Mouse (Mus musculus) cerebellum, postnatal 10 days (tissue): ENCODE measurements around the gene Pum1.
"Not testable (repeated sequence)": the region's sequence is repeated elsewhere in the genome, so short reads cannot be mapped to it uniquely, and the experiment has no call there.

Source experiments
- DNase-seq, 2 experiments: peaks; one replicate each; pipeline ENCODE4 v3.0.0; 2021; ENCODE audit warnings: mixed read lengths in 2 of 2

Pum1 gene

GRCm38 (mm10) chr4:130668991-130669390 is 5.9 kb downstream of the Pum1 start:
- no peak for DNase-seq

DNA sequence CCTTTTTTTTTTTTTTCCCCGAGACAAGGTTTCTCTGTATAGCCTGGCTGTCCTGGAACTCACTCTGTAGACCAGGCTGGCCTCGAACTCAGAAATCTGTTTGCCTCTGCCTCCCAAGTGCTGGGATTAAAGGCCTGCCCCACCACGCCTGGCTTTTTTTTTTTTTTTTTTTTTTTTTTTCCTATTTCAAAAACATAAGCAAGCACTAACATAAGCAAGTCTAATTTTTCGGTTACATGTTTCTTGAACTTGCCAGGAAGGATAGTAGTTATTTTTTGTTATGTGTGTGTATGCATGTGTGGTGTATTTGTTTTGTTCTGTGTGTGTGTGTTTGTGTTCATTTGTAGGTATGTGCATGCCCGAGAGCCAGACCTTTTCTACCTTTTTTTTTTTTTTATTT is 6.9 kb downstream of the Pum1 start:
- DNase-seq: not testable (repeated sequence)

DNA sequence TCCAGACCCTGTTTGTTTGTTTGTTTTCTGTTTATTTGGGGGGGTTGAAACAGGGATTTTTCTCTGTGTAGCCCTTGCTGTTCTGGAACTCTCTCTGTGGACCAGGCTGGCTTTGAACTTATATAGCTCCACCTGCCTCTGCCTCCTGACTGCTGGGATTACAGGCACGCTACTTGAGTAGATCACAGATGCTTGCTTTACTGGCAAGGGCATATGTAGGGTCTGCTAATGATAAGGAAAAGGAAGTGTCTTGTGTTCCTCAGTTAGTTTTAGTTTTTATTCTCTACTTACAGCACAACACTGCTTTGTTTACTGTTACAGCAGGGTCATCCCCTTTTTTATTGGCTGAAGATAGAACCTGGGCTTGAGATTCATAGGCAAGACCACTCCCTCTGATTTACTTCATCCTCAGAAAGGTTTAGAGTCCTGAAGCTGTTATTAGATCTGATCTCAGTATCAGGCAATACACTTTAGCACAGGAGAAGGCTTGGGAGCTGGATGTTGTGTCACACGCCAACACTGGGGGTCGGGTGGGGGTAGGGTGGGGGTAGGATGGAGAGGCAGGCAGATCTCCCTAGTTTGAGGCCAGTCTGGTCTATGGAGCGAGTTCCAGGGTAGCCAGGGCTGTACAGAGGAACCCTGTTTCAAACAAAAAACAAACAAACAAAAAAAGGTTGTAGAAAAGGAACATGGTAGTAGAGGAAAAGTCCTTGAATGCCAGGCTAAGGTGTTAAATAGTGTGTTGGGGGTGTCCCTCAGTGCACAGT is 8.1 kb downstream of the Pum1 start:
- no peak for DNase-seq

- DNase-seq: no peak
These were observed 9.0 kb downstream of the Pum1 start for GRCm38 (mm10) chr4:130672161-130672560.

- no peak for DNase-seq
These were observed 13.6 kb downstream of the Pum1 start for GRCm38 (mm10) chr4:130676746-130677145.

DNA sequence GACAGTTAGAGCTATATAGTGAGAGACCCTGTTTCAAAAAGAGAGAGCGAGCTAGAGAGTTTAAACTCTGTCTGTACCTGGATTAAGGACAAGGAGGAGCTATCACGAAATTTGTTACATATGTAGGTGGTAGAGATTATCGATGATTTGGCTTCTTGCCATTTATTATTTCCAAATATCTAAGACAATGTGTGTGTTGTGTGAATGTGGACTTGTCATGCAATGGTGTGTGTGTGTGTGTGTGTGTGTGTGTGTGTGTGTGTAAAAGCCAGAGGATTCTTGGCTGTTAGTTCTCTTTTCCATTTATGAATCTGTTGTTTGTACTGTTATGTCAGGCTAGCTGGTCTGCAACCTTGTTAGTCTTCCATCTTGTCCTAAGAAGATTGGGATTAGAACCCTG is 15.0 kb downstream of the Pum1 start:
- no peak for DNase-seq

DNA sequence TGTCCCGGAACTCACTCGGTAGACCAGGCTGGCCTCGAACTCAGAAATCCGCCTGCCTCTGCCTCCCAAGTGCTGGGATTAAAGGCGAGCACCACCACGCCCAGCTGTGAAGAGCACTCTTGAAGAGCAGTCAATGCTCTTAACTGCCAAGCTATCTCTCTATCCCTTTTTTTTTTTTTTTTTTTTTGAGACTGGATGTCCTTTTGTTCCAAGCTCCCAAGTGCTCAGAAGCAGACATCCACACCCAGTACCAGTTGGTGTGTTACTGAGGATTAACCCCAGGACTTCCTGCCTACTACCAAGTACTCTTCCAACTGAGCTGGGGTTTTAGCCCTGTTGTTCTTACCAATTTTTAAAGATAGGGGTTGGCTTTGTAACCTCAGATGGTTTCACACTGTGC is 17.6 kb downstream of the Pum1 start:
- DNase-seq: no peak

DNA sequence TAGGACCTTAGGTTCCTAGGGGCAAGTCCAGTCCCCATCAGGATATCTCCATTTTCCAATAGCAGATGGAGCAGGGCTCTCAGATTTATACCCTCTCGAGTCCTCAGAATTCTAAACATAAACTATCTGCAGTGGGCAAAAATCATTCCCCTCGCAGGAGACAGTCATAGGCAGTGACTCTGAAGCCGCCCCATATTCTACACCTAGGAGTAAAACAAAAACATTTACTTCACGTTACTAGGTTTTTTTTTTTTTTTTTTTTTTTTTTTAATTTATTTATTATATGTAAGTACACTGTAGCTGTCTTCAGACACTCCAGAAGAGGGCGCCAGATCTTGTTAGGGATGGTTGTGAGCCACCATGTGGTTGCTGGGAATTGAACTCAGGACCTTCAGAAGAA is 19.9 kb downstream of the Pum1 start:
- not testable (repeated sequence) for DNase-seq

DNA sequence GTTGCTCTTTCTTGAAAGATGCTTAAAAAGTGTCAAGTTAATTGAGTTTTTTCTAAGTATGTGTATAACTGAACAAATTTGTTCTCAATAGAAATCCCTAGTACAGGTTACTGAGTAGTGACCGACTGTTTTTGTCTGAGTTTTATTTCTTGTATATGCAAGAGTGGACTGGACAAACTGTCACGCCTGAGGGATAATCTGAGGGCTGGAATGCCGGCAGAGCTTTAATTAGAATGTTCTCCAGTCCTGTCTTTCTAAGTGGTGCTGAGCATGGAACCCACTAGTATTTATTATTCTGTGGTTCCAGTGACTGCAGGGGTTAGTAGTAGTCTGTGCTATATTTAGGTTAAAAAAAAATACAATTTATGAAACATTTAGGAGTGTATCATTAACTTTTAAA is 30.8 kb downstream of the Pum1 start:
- no peak for DNase-seq

DNA sequence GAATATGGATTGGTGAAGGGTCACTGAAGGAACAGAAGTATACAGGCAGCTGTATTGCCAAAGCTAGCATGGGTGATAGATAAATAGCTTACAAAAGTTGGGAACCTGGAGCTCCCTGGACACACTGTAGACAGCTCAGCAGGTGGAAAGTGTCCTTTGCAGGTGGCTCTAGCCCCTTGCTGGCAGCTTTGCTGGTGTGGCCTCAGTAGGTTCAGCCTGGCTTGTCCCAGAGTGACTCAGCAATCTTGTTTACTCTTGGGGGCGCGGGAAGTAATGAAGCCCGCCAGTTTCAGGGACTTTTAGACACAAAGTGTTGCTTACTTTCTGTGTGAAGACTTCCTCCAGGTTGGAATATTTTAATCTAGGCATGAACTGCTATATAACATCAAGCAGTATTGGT is 31.9 kb downstream of the Pum1 start:
- no peak for DNase-seq

DNA sequence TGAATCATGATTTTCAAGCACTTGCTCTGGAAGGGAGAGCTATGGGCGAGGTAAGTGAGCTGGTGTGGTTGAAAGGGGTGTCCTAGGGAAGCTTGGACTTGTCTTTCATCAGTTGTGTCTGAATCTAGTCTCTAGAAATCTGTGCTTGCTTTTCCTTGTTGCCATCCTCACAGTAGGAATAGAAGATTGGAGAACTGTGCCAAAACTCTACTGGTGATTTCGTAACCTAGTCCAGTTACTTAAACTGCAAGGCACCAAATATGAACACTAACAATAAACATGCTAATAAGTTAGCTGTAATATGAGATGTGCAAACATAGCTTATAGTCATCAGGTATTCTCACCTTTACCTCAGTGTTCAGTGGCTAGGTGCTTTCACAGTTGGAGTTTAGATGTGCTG is 37.9 kb downstream of the Pum1 start:
- peak in 1 of 2 experiments; percentile 33 for DNase-seq

DNA sequence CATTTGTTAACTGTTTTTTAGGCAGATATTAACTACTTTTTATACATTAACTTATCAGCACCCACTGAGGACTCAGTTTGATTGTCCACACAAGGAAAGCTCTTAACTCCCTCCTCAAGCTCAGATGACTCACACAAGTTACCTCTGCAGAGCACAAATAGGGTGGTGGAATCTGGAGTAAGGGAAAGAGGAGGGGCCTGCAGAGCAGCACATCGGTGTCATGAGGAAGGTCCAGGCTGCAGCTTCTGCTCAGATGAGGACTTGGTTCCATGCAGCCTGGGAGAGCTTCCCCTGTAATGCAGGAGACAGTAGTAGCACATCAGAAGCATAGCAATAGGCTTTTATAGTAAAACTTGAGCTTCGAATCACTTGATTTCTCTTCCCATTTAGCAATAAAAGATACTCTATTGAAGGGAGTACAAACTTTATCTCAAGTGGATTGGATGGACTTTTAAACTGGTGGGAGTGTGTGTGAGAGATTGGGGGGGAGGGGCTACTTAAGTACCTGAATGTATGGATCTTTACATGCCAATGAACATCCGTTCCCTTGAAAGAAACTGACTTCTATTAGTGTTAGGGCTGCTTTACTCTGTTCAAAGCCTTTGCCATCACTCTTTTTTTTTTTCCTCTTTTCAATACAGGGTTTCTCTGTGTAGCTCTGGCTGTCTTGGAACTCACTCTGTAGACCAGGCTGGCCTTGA is 39.9 kb downstream of the Pum1 start:
- DNase-seq: no peak

GRCm38 (mm10) chr4:130703601-130704000 is 40.5 kb downstream of the Pum1 start:
- no peak for DNase-seq

DNA sequence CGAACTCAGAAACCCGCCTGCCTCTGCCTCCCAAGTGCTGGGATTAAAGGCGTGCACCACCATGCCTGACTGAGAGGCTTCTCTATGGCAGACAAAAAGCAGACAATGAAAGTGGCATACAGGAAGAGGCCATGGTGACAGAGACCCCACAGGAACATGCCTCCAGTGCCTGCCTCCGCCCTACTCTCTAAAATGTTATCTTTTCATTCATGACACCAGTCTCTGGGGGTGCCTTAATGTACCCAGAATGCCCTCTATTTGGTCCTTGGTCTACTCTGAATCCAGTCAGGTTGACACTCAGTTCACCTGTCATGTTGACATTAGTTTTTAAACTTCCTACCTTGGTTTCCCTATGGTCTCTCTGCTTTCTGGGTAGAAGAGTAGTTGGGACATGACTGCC is 41.5 kb downstream of the Pum1 start:
- no peak for DNase-seq

DNA sequence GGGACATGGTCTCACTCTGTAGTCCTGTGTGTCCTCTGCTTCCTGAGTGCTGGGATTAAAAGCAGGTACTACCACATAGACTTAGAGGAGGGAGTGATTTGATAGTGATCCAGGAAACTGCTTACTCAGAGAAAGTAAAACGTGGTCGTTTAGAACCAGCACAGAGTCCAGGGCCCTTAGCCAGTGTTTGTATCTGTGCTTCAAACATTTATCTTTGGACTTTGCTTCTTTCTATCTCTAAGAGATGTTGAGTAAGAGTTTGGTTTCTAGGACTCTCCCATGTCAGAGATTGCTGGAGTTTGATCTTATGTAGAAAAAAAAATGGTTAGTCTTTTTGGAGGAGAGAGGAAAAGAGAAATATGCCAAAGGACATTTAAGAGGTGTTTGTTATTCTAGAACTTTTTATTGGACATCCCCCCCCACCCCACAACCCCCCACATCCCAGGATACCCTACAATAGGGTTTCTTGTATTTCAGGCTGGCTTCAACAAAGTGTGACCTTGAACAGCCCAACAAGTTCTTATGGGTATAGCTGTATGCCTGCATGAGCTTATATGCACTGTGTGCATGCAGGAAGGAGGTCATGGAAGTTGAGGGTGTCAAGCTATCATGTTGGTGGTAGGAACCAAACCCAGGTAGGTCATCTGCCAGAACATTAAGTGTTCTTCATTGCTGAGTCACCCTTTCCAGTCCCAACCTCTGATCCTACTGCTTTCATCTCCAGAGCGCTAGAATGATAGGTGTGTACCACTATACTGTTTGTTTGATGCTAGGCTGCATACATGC is 43.3 kb downstream of the Pum1 start:
- no peak for DNase-seq

DNA sequence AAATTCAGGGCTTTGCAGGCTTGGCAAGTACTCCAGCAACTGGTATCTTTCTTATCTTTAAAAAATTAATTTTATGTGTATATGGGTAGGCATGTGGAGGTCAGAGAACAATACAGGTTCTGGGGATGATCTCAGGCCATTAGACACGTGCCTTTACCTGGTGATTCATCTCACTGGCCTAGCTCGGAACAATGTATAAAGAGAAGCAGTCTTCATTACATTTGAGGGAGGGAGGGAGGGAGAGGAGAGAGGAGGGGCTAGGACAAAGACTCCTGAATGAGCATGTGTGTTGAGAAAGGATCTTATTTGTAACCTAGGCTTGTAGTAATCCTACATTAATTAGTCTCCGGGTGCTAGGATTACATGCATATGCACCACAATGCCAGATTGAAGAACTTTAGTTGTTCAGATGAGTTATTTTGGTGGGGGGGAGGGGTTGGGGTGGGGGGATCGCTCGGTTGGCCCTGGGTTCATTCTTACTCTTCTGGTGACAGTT is 48.3 kb downstream of the Pum1 start:
- no peak for DNase-seq

GRCm38 (mm10) chr4:130712341-130712740 is 49.2 kb downstream of the Pum1 start:
- no peak for DNase-seq

DNA sequence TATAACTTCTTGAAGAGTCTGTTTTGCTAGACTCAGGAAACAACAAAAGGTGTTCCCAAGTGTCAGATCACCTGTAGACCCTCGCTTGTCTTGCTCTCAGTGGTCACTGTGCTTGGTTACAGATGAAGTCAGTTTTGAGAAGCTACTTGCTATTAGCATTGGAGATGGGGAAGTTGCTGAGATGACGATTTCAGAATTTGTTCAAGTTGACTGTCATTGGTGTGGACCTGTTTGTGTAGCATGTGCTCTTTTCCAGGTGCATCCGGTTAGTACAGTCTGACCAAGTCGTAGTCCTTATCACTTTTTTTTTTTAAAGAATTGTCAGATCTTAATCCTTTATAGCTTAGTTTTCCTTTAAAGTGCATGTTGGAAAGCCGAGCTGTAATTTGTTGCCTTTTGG is 50.3 kb downstream of the Pum1 start:
- no peak for DNase-seq

DNA sequence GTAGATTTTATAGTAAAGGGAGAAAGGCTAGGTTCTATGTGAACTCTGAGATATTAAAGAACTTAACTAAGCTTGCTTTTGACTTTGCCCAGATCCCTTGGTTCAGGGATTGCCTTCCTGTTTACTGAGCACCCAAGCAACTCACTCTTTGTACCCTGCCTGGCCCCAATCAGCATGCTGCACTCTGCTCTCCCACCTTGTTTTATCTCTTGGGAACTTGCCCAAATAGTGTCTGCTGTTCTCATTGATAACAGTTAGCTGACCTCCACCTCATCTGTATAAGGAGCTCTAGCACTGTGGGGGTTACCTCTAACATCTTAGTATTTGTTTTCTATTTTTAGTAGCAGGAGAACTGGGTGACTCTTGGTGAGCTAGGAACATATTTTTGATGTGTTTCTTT is 52.0 kb downstream of the Pum1 start:
- no peak for DNase-seq

DNA sequence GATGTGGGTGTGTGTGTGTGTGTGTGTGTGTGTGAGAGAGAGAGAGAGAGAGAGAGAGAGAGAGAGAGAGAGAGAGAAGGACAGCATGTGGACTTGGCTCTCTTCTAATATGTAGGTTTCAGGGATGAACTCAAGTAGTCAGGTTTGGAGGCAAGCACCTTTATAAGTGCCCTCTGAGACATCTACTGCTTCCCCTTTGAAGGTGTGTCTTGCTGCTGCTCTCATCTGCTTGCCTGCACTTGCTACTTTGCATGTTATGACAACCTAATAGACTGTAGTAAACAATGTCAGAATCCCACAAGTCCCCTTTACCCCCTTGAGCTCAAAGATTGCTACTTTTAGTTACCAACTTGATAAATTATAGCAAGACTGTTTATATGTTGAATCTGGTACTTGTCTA is 52.5 kb downstream of the Pum1 start:
- DNase-seq: no peak

DNA sequence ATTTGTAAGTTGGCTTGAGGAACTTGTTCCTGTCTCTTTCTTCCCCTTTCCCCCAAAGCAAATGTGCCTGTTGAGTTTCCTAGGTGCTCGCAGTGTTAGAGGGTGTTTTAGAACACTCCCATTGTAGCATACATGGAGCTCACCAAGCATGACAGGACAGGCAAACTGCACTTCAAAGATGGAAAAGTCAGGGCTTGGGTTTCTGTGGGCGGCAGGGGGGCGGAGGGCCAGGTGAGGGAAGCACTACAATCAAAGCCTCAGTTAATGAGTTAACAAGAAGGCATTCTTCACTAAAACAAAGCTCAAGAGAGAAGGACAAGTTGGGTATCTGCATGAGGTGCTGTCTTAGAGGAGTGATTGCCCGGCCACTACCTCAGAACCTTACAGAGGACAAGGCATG is 56.2 kb downstream of the Pum1 start:
- no peak for DNase-seq

GRCm38 (mm10) chr4:130722607-130723006 is 59.5 kb downstream of the Pum1 start:
- DNase-seq: no peak

GRCm38 (mm10) chr4:130726118-130726517 is 63.0 kb downstream of the Pum1 start:
- DNase-seq: peak; percentile 13 to 33

DNA sequence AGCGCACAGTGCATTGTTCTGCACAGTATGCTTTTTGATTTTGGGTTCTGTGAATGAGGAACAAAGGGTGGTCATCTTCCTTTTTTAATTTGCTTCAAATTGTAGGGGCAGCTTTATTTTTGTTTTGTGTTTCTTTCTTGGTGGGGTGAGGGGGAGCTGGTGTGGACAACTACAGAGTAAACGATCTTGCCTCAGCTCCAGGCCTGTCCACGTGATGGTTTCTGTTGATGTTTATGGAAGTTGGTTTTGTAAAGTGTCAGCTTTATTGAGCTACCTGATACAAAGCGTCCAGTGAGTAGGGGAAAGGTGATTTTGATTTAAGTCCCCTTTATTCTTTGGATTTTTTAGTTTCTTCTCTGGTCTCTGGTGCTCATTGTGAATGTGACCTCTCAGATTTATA is 72.8 kb downstream of the Pum1 start:
- DNase-seq: no peak
